Mouse (Mus musculus) retina, postnatal 1 day (tissue): Measurements from ENCODE around the gene Pum1.
A peak's percentile ranks its signal among the peaks of the same experiment; 100 is the strongest.
"Not testable (repeated sequence)": the region's sequence is repeated elsewhere in the genome, so short reads cannot be mapped to it uniquely, and the experiment has no call there.

ENCODE experiments used
- DNase-seq: peaks from one replicate; pipeline ENCODE4 v3.0.0-alpha.2; 2012

Pum1 gene

GRCm38 (mm10) chr4:130670023-130670422 is 6.9 kb downstream of the Pum1 start:
- not testable (repeated sequence) for DNase-seq

- DNase-seq: no peak
Observed at GRCm38 (mm10) chr4:130671079-130671845, 8.1 kb downstream of the Pum1 start.

- DNase-seq: no peak
Observed at GRCm38 (mm10) chr4:130672161-130672560, 9.0 kb downstream of the Pum1 start.

- DNase-seq: no peak
Observed at GRCm38 (mm10) chr4:130676746-130677145, 13.6 kb downstream of the Pum1 start.

- DNase-seq: no peak
Observed at GRCm38 (mm10) chr4:130678149-130678548, 15.0 kb downstream of the Pum1 start.

GRCm38 (mm10) chr4:130680676-130681075 is 17.6 kb downstream of the Pum1 start:
- DNase-seq: no peak

GRCm38 (mm10) chr4:130683051-130683450 is 19.9 kb downstream of the Pum1 start:
- DNase-seq: not testable (repeated sequence)

GRCm38 (mm10) chr4:130693936-130694335 is 30.8 kb downstream of the Pum1 start:
- DNase-seq: no peak

- DNase-seq: no peak
Observed at GRCm38 (mm10) chr4:130694982-130695381, 31.9 kb downstream of the Pum1 start.

GRCm38 (mm10) chr4:130701061-130701460 is 37.9 kb downstream of the Pum1 start:
- no peak for DNase-seq

- DNase-seq: no peak
Observed at GRCm38 (mm10) chr4:130702835-130703535, 39.9 kb downstream of the Pum1 start.

- no peak for DNase-seq
Observed at GRCm38 (mm10) chr4:130703601-130704000, 40.5 kb downstream of the Pum1 start.

- DNase-seq: no peak
Observed at GRCm38 (mm10) chr4:130704615-130705014, 41.5 kb downstream of the Pum1 start.

- DNase-seq: no peak
Observed at GRCm38 (mm10) chr4:130706215-130707000, 43.3 kb downstream of the Pum1 start.

- DNase-seq: peak; percentile 56
Observed at GRCm38 (mm10) chr4:130711353-130711848, 48.3 kb downstream of the Pum1 start.

GRCm38 (mm10) chr4:130712341-130712740 is 49.2 kb downstream of the Pum1 start:
- no peak for DNase-seq

- DNase-seq: no peak
Observed at GRCm38 (mm10) chr4:130713430-130713829, 50.3 kb downstream of the Pum1 start.

- DNase-seq: no peak
Observed at GRCm38 (mm10) chr4:130715126-130715525, 52.0 kb downstream of the Pum1 start.

- DNase-seq: no peak
Observed at GRCm38 (mm10) chr4:130715623-130716022, 52.5 kb downstream of the Pum1 start.

- DNase-seq: no peak
Observed at GRCm38 (mm10) chr4:130719348-130719747, 56.2 kb downstream of the Pum1 start.

- no peak for DNase-seq
Observed at GRCm38 (mm10) chr4:130722607-130723006, 59.5 kb downstream of the Pum1 start.

- peak; percentile 35 for DNase-seq
Observed at GRCm38 (mm10) chr4:130726118-130726517, 63.0 kb downstream of the Pum1 start.

- DNase-seq: no peak
Observed at GRCm38 (mm10) chr4:130735957-130736356, 72.8 kb downstream of the Pum1 start.
